Mouse (Mus musculus) bone marrow, adult 2 months (tissue): Measurements from ENCODE around the gene Sec24a. TPM values are rescaled to one million over a fixed set of nuclear protein-coding genes. Genes with fewer than 3 reads are reported as not detected.
"Not testable (repeated sequence)": the region's sequence is repeated elsewhere in the genome, so short reads cannot be mapped to it uniquely, and the experiment has no call there.

Experiments
- H3K27ac ChIP-seq: fragments of 200-500 bp; 2 replicates; pipeline ENCODE4 v1.5.1; 2012; ENCODE audit warnings: low read depth, mild to moderate bottlenecking, control low read depth, inconsistent platforms, low read length; ENCODE audit not compliant: control insufficient read depth, poor library complexity, insufficient read depth
- H3K4me1 ChIP-seq: fragments of 200-500 bp; 2 replicates; pipeline ENCODE4 v1.6.1; 2011; ENCODE audit warnings: low read length; ENCODE audit not compliant: control insufficient read depth, insufficient read depth
- H3K4me3 ChIP-seq: fragments of 200-500 bp; replicated peaks from 2 replicates; pipeline ENCODE3; 2011; ENCODE audit warnings: mild to moderate bottlenecking, low read depth, low read length, control low read depth; ENCODE audit not compliant: control insufficient read depth
- CTCF ChIP-seq: fragments of 200-500 bp; IDR thresholded peaks from 2 replicates; pipeline ENCODE4 v1.5.1; 2011; ENCODE audit warnings: low read length, control low read depth; ENCODE audit not compliant: control insufficient read depth, insufficient read depth
- POLR2A ChIP-seq: fragments of 200-500 bp; IDR thresholded peaks from 2 replicates; pipeline ENCODE4 v1.6.1; 2011; ENCODE audit warnings: low read depth, mild to moderate bottlenecking, control low read depth, low read length, borderline replicate concordance; ENCODE audit not compliant: control insufficient read depth
- WGBS: fragments of 180-500 bp; shearing (Covaris S2); methylation state at CpG from one replicate; pipeline ENCODE4 v1.1.7; 2018; 5-methylcytosine and 5-hydroxymethylcytosine counted together
- polyA plus RNA-seq: library from polyadenylated mRNA; stranded (reverse); fragments of >200 nt; gene quantifications from 2 replicates; pipeline ENCODE4 v1.2.4, GENCODE M21; 2011; ENCODE audit warnings: low replicate concordance; ENCODE audit not compliant: missing spikeins, insufficient read depth, insufficient read length

Gene Sec24a
- polyA plus RNA-seq, 1 experiment = 4.3 TPM

DNA sequence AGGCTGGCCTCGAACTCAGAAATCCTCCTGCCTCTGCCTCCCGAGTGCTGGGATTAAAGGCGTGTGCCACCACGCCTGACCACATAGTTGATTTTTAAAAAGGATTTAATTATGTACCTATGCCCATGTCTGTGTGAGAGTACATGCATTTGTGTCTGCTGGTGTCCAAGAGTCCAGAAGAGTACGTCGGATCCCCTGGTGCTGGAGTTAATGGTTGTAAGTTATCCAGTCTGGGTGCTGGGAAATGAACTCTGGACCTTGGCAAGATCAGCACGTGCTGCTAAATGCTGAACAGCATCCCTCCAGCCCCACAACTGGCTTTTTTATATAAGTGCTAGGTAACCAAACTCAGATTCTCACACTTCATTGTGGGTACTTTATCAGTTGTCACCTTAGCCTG is 92.6 kb downstream of the Sec24a start:
- Histone ChIP-seq H3K27ac (no peak overlapping the region), H3K4me3 (no peak overlapping the region), H3K4me1 (no peaks in the 10 kb centered on the region)
- 87% methylated on average over 7 of the region's 7 CpGs for whole genome bisulfite sequencing
- no peak for TF ChIP-seq POLR2A
- TF ChIP-seq CTCF = no peak

DNA sequence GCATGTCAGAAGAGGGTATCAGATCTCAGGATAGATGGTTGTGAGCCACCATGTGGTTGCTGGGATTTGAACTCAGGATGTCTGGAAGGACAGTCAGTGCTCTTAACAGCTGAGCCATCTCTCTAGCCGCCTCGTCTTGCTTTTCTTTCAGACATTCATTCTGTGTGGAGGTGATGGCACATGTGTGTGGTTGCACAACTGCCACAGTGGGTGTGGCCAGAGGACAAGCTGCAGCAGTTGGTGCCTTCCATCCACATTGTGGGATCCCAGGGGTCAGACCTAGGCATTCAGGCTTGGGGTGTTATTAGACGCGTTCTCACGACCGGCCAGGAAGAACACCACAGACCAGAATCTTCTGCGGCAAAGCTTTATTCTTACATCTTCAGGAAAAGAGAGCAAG is 98.7 kb downstream of the Sec24a start:
- H3K4me3 ChIP-seq, H3K4me1 ChIP-seq, H3K27ac ChIP-seq: not testable (repeated sequence)
- 80% methylated on average over 7 of the region's 7 CpGs for WGBS

DNA sequence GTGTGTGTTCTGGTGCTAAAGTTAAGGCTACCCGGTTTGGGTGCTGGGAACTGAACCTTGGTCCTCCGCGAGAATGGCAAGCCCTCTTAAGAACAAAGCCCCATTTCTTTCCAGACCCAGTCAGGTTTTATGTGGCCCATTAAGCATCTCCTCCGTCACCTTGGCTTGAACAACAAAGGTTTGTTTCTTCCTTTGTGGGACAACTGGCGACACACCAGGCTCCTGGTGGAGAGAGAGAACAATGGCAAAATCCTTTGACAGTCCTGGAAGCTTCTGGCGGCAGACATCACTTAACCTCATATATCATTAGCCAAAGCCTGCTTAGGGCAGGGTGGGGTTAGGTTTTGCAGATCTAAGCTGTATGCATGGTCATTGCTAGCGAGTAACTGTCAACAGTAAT is 100.8 kb downstream of the Sec24a start:
- no peaks in the 10 kb centered on the region; the same call in none of the 2 replicates for H3K4me1 ChIP-seq
- 86% methylated on average over 7 of the region's 7 CpGs for WGBS
- no peak for TF ChIP-seq CTCF
- TF ChIP-seq POLR2A = no peak
- H3K4me3 ChIP-seq = no peak overlapping the region
- H3K27ac ChIP-seq = no peak overlapping the region

DNA sequence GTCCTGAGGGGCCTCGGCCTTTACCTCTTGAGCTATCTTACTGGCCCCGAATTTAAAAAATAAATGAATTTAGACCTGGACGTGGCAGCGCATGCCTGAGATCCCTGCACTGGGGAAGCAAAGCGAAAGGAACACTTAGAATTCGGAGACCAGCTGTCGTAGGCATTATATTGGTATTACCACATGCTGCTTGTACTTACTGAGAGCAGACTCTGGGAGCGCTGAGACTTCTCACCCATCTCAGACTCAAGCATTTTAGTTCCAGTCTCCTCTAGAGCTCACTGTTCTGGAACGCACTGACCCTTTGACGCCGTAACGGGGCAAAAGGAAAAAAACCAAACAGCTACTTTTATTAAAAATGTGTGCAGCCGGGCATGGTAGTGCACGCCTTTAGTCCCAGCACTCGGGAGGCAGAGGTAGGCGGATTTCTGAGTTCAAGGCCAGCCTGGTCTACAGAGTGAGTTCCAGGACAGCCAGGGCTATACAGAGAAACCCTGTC is 101.5 kb downstream of the Sec24a start:
- no peaks in the 10 kb centered on the region; the same call in none of the 2 replicates for H3K4me1 ChIP-seq
- no peak overlapping the region for H3K27ac ChIP-seq
- no peak for TF ChIP-seq CTCF
- TF ChIP-seq POLR2A = no peak
- WGBS = 85% methylated on average over 16 of the region's 16 CpGs
- H3K4me3 ChIP-seq = no peak overlapping the region

DNA sequence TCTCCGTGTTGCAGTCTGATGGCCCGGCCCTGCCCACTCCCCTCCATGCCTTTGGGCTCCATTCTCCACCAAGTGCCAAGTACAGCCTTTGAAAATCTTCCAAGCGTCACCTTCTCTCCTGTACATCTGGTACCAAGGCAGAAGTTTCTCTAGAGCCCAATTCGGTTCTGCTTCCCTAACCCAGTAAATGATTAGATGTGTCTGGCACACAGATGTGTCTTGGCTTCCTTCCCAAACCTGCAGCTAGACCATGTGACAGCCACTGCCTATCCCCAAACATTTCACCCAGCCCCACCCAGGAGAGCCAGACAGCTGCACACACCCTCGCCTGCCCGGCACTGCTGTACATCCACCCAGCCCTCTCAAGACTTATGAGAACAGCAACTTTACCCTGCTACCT is 104.7 kb downstream of the Sec24a start:
- no peak overlapping the region for H3K27ac ChIP-seq
- H3K4me1 ChIP-seq = no peaks in the 10 kb centered on the region; the same call in 1 of the 2 replicates

DNA sequence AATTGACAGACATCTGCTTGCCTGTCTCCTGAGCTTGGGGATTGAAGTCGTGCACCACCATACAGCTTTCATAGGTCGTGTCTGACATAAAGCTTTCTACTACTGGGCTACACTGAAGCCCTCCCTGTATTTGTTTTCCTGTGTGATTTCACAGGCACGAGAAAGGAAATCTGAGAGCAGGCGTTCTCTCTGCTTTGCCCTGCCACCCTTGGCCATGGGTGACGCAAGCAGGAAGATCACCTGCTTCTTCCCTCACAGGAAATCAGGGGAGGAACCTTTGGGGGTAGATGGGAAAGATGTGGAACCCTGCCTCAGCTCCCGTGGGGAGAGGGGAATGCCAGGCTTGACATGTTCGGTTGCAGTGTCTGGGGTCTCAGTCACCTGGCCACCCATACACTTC is 105.1 kb downstream of the Sec24a start:
- H3K4me1 ChIP-seq = no peaks in the 10 kb centered on the region; the same call in 1 of the 2 replicates
- H3K27ac ChIP-seq = no peak overlapping the region
- 17% methylated on average over 7 of the region's 7 CpGs for WGBS
- TF ChIP-seq CTCF = no peak
- no peak for TF ChIP-seq POLR2A
- H3K4me3 ChIP-seq = no peak overlapping the region

More for the DNA sequence above, 104.7 kb downstream of the Sec24a start:
- WGBS = 18% methylated on average over 6 of the region's 6 CpGs
- H3K4me3 ChIP-seq = no peak overlapping the region
- no peak for TF ChIP-seq POLR2A
- no peak for TF ChIP-seq CTCF

DNA sequence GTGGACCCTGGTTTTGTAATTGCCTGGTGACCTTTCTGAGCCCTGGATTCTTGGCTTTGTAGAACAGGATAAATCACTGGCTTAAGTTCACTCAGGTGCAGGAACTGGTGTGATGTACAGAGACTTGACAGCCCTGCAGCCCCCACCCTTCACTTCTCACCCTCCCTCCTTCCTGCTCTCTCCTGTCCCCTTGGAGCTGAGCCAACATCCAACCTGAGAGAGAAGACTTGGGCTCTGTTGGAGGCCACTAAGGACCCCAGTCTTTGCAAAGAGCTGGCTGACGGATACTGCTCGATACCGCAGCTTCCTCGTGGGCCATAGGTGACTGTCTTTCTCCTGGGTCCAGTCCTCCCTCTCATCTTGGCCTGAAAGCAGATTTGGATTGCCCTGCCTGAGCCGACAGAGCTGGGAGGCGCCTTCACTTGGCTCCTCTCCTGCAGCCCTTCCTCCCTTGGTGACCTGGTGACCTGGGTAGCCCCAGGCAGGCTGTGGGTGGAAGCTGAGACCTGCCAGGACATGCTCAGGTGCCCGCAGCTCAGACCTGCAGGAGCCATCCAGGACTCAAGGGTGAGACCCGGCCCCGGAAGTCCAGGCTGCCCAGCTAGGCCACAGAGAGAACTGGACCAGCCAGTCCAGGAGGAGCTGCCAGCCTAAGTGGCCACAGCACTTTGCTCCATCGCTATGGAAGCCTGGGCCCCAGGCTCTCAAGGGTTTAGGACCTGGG is 106.5 kb downstream of the Sec24a start:
- H3K27ac ChIP-seq = no peak overlapping the region
- 83% methylated on average over 10 of the region's 10 CpGs for WGBS
- no peak for TF ChIP-seq CTCF
- H3K4me3 ChIP-seq = no peak overlapping the region
- H3K4me1 ChIP-seq = no peaks in the 10 kb centered on the region; the same call in 1 of the 2 replicates

DNA sequence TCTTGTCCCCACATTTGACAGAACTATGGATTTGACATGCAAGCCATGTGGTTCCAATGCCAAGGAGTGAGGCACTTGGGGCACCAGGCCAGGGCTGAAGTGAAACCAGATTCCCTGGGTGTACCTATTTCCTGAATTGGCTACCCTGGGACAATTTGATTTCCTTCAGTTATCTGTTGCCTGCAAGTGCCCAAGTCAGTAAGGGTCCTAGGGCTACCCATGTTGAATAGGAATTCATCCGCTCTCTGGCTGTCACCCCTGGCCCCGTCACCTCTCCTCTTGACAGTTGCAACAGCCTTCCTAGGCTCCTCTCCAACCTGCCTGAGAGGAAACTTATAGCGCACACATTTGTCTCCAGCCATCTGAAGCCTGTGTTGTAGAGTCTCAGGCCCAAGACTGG is 108.5 kb downstream of the Sec24a start:
- no peak overlapping the region for H3K27ac ChIP-seq
- WGBS = 85% methylated on average over 3 of the region's 3 CpGs
- TF ChIP-seq POLR2A (no peak), CTCF (no peak)
- H3K4me1 ChIP-seq = no peaks in the 10 kb centered on the region; the same call in 1 of the 2 replicates
- no peak overlapping the region for H3K4me3 ChIP-seq

DNA sequence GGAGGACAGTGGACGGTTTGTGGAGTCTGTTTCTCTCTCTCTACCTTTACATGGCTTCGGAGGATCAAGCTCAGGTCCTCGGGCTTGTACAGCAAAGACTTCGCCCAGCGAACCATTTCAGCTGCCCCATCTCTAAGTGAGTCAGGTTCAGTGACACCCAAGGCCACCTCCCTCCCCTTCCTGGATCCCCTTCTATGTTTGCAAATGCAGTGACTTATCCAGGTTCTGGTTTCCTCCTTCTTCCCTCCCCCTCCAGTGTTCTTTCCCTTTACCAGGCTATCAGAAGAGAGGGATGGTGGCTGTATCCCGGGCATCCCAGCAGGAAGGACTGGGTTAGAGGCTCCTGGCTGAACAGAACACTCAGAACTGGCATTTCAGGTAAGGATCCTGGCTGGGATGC is 109.7 kb downstream of the Sec24a start:
- TF ChIP-seq POLR2A (no peak), CTCF (no peak)
- Histone ChIP-seq H3K27ac (no peak overlapping the region), H3K4me3 (no peak overlapping the region), H3K4me1 (no peaks in the 10 kb centered on the region; the same call in 1 of the 2 replicates)
- 92% methylated on average over 6 of the region's 6 CpGs for WGBS
